Mouse (Mus musculus) C2C12 (cell line): ENCODE measurements around the gene Snrnp27. TPM values are rescaled to one million over a fixed set of nuclear protein-coding genes. Genes with fewer than 3 reads are reported as not detected.

ENCODE experiments used
- H3K27me3 ChIP-seq: one replicate; pipeline ENCODE4 v1.6.1; 2011; ENCODE audit not compliant: control insufficient read depth, insufficient read depth, insufficient read length
- H3K36me3 ChIP-seq: one replicate; pipeline ENCODE4 v1.6.1; 2011; ENCODE audit not compliant: control insufficient read depth, insufficient read depth
- H3K4me3 ChIP-seq: one replicate; pipeline ENCODE4 v1.5.1; 2011; ENCODE audit warnings: mild to moderate bottlenecking, control low read depth; ENCODE audit not compliant: poor library complexity, insufficient read depth, severe bottlenecking
- H3K79me2 ChIP-seq: one replicate; pipeline ENCODE4 v1.6.1; 2011; ENCODE audit not compliant: control insufficient read depth, insufficient read depth
- H3K79me3 ChIP-seq: one replicate; pipeline ENCODE4 v1.6.1; 2011; ENCODE audit warnings: low read depth, control low read depth
- H3ac ChIP-seq: one replicate; pipeline ENCODE3; 2011; ENCODE audit warnings: low read depth; ENCODE audit not compliant: control insufficient read depth, insufficient read length
- CEBPB ChIP-seq: IDR thresholded peaks from one replicate; pipeline ENCODE4 v1.6.1; 2011; ENCODE audit warnings: low read depth, mild to moderate bottlenecking, control low read depth, moderate library complexity
- CTCF ChIP-seq: IDR thresholded peaks from one replicate; pipeline ENCODE4 v1.5.1; 2011; ENCODE audit not compliant: control insufficient read depth, insufficient read depth, insufficient read length
- FOSL1 ChIP-seq: IDR thresholded peaks from one replicate; pipeline ENCODE4 v1.8.0; 2011; ENCODE audit warnings: mild to moderate bottlenecking, low read length; ENCODE audit not compliant: poor library complexity, insufficient read depth, severe bottlenecking
- MAX ChIP-seq: IDR thresholded peaks from one replicate; pipeline ENCODE4 v1.6.1; 2011; ENCODE audit warnings: mild to moderate bottlenecking, control low read depth
- MYOD1 ChIP-seq: IDR thresholded peaks from one replicate; pipeline ENCODE4 v1.6.1; 2011; ENCODE audit warnings: low read depth; ENCODE audit not compliant: control insufficient read depth, insufficient read length
- MYOG ChIP-seq: IDR thresholded peaks from one replicate; pipeline ENCODE4 v1.6.1; 2011; ENCODE audit not compliant: control insufficient read depth, insufficient read length; ENCODE audit errors: extremely low read depth
- USF1 ChIP-seq: IDR thresholded peaks from one replicate; pipeline ENCODE4 v1.6.1; 2011; ENCODE audit warnings: low read depth, mild to moderate bottlenecking, control low read depth, moderate library complexity
- polyA plus RNA-seq: library from polyadenylated mRNA; unstranded; fragments of >200 nt; fragmentation: generic; extraction: Trizol; gene quantifications from one replicate; pipeline ENCODE4 v1.2.1, GENCODE M21; 2012; ENCODE audit warnings: missing spikeins

Snrnp27 gene
- polyA plus RNA-seq, 1 experiment, result 53.1 TPM

DNA sequence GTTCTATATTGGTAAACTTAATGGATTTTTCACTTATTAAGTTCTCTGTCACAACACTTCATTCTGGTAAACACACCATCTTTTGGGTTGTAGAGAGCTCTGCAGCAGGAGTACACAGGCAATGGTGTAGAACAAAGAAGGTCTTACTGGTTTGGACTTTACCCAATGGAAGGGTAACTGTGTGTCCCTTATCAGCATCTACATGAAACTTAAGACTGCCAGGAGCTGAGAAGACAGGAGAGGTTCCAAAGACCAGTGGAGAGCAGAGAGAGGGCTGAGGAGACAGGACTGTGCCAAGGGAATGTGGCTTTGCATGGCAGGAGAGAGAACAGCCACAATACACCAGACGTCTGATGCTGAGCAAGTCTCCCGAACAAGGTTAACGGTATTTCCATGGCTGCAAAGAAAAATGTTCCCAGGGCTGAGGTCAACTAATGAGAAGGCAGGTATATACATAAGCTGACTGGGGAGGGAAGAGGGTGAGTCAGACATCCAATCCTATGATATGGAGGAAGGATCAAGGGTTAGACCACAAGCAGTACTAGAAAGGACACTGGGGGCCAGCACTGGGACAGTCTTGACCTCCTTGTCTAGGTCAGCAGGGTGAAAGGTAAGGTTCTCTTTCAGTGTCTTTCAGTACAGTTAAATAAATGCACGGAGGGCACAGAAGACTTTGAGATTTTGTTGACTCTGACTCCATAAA, 23.9 kb upstream of the Snrnp27 start:
- Histone ChIP-seq H3K36me3 (peaks cover 44% of the 10 kb centered on the region), H3K27me3 (no peaks in the 10 kb centered on the region), H3K79me2 (no peaks in the 10 kb centered on the region), H3K79me3 (no peaks in the 10 kb centered on the region), H3K4me3 (no peak overlapping the region), H3ac (no peak overlapping the region)
- TF ChIP-seq MYOD1 (no peak), MYOG (no peak)

GRCm38 (mm10) chr6:86702577-86702976, 18.3 kb upstream of the Snrnp27 start:
- no peak for TF ChIP-seq MYOD1
- no peak for TF ChIP-seq MYOG
- no peak for TF ChIP-seq USF1
- TF ChIP-seq MAX, result no peak
- TF ChIP-seq FOSL1, result no peak
- no peak for TF ChIP-seq CEBPB
- no peak for TF ChIP-seq CTCF
- H3K36me3 ChIP-seq, result peaks cover 58% of the 10 kb centered on the region
- H3K4me3 ChIP-seq, result no peak overlapping the region
- H3K79me2 ChIP-seq, result no peaks in the 10 kb centered on the region
- no peaks in the 10 kb centered on the region for H3K79me3 ChIP-seq
- H3K27me3 ChIP-seq, result no peaks in the 10 kb centered on the region
- no peak overlapping the region for H3ac ChIP-seq

GRCm38 (mm10) chr6:86697903-86698302, 13.6 kb upstream of the Snrnp27 start:
- H3K36me3 ChIP-seq, result peaks cover 46% of the 10 kb centered on the region
- H3K4me3 ChIP-seq, result no peak overlapping the region
- no peaks in the 10 kb centered on the region for H3K27me3 ChIP-seq
- H3K79me2 ChIP-seq, result no peaks in the 10 kb centered on the region
- TF ChIP-seq CTCF (no peak), MYOG (no peak), MAX (no peak)
- H3K79me3 ChIP-seq, result no peaks in the 10 kb centered on the region
- peak overlapping the region; percentile 23 for H3ac ChIP-seq

- H3ac ChIP-seq, result no peak overlapping the region
- no peak overlapping the region for H3K4me3 ChIP-seq
- peaks cover 53% of the 10 kb centered on the region for H3K36me3 ChIP-seq
- no peaks in the 10 kb centered on the region for H3K79me3 ChIP-seq
- no peaks in the 10 kb centered on the region for H3K27me3 ChIP-seq
- H3K79me2 ChIP-seq, result no peaks in the 10 kb centered on the region
- TF ChIP-seq MAX (no peak), CTCF (no peak), MYOG (no peak), USF1 (no peak), MYOD1 (no peak)
Measured at GRCm38 (mm10) chr6:86696213-86696612, 11.9 kb upstream of the Snrnp27 start.

- TF ChIP-seq FOSL1 (no peak), CTCF (peak; percentile 29)
- Histone ChIP-seq H3K79me3 (no peaks in the 10 kb centered on the region), H3K79me2 (no peaks in the 10 kb centered on the region), H3ac (no peak overlapping the region), H3K36me3 (peaks cover 55% of the 10 kb centered on the region), H3K27me3 (no peaks in the 10 kb centered on the region), H3K4me3 (no peak overlapping the region)
Measured at GRCm38 (mm10) chr6:86694465-86694864, 10.1 kb upstream of the Snrnp27 start.

DNA sequence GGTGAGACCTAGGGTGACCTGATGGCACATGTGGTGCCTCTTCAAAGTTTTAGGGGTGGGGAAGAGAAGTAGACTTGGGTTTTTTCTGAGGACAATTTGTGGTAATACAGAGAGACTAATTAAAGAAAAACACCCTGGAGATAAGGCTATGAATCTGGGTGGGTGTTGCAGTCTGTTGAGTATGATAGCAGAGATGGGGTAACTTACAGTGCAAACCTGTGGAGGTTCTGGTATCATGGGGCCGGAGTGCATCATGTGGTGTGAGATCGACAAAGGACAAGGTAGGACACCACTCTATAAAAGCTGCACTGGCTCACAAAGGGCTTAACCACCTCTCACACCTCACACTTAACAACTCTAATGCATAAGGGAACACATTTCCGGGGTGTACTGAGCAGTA, 5.3 kb upstream of the Snrnp27 start:
- Histone ChIP-seq H3ac (no peak overlapping the region), H3K4me3 (no peak overlapping the region), H3K27me3 (no peaks in the 10 kb centered on the region), H3K79me2 (no peaks in the 10 kb centered on the region), H3K36me3 (peaks cover 25% of the 10 kb centered on the region), H3K79me3 (no peaks in the 10 kb centered on the region)
- TF ChIP-seq USF1 (no peak), FOSL1 (no peak), MAX (no peak), MYOG (no peak), MYOD1 (no peak)
